Mouse (Mus musculus): Measurements from ENCODE around the gene S1pr2. TPM values are rescaled to one million over a fixed set of nuclear protein-coding genes. Genes with fewer than 3 reads are reported as not detected.

The S1pr2 gene
- total and polyA plus RNA-seq, 3 experiments, result 6.4 to 27.4 TPM; not detected in 1

GRCm38 (mm10) chr9:20972141-20972992 lies 4.2 kb downstream of the S1pr2 start:
- Histone ChIP-seq H3K79me2 (ENCODE audit: control insufficient read depth, insufficient read depth, low read length, poor library complexity) (no peaks in the 10 kb centered on the region; the same call in 1 of the 2 replicates), H3K9me3 (replicated peaks; ENCODE audit: insufficient read depth, low read length) (no peaks in the 10 kb centered on the region), H3K4me3 (ENCODE audit: control insufficient read depth in 1 of 2, insufficient read depth in 1 of 2, low read depth in 2 of 2, low read length in 2 of 2) (no peak overlapping the region), H3K4me1 (ENCODE audit: control insufficient read depth in 1 of 2, insufficient read depth in 2 of 2, low read length in 2 of 2) (peaks cover 8 to 29% of the 10 kb centered on the region in 2 experiments), H3K36me3 (ENCODE audit: control insufficient read depth in 1 of 2, insufficient read depth in 2 of 2, low read length in 2 of 2) (peaks cover 0 to 11% of the 10 kb centered on the region in 2 experiments; a peak in 2 of 4 replicates), H3K27me3 (ENCODE audit: control insufficient read depth in 1 of 2, insufficient read depth in 2 of 2, low read length in 2 of 2) (no peaks in the 10 kb centered on the region), H3K27ac (ENCODE audit: control insufficient read depth, low read depth, low read length) (no peak overlapping the region), H3K9ac (ENCODE audit: control insufficient read depth, low read depth, low read length, poor library complexity, severe bottlenecking) (no peak overlapping the region)
- TF ChIP-seq EP300 (IDR thresholded peaks at IDR 0.05; ENCODE audit: low read depth in 1 of 2, low read length in 2 of 2) (no peak), NELFE (IDR thresholded peaks at IDR 0.05; ENCODE audit: low read depth, low read length) (no peak), MYB (IDR thresholded peaks at IDR 0.05; ENCODE audit: low read depth, low read length) (no peak), NRF1 (IDR thresholded peaks at IDR 0.05; ENCODE audit: insufficient read depth, low read depth, low read length, poor library complexity, severe bottlenecking) (no peak), ZMIZ1 (IDR thresholded peaks at IDR 0.05; ENCODE audit: low read depth, low read length) (no peak), ELF1 (IDR thresholded peaks at IDR 0.05; ENCODE audit: low read depth, low read length) (no peak), RCOR1 (IDR thresholded peaks at IDR 0.05; ENCODE audit: low read depth, low read length) (no peak), GATA1 (IDR thresholded peaks at IDR 0.05; ENCODE audit: low read depth, low read length) (no peak), MYC (IDR thresholded peaks at IDR 0.05; ENCODE audit: low read depth, low read length) (no peak), ETS1 (IDR thresholded peaks at IDR 0.05; ENCODE audit: low read depth, low read length) (no peak), BHLHE40 (IDR thresholded peaks at IDR 0.05; ENCODE audit: borderline replicate concordance, low read depth, low read length) (no peak), USF2 (IDR thresholded peaks at IDR 0.05; ENCODE audit: borderline replicate concordance in 1 of 2, insufficient read depth in 1 of 2, low read depth in 1 of 2, low read length in 2 of 2) (no peak), MEF2A (IDR thresholded peaks at IDR 0.05; ENCODE audit: extremely low read depth, insufficient replicate concordance, low read depth, low read length, poor library complexity, severe bottlenecking) (no peak), MAX (IDR thresholded peaks at IDR 0.05; ENCODE audit: low read length) (no peak)
- DNase-seq (ENCODE audit: low read depth, low spot score), result no peak

GRCm38 (mm10) chr9:20971751-20972140 lies 4.8 kb downstream of the S1pr2 start:
- H3K4me1 ChIP-seq (ENCODE audit: control insufficient read depth in 1 of 2, insufficient read depth in 2 of 2, low read length in 2 of 2), result peaks cover 8 to 25% of the 10 kb centered on the region in 2 experiments
- DNase-seq (ENCODE audit: low read depth, low spot score), result no peak
- no peak for TF ChIP-seq ELF1 (IDR thresholded peaks at IDR 0.05; ENCODE audit: low read depth, low read length)
- TF ChIP-seq USF2 (IDR thresholded peaks at IDR 0.05; ENCODE audit: borderline replicate concordance in 1 of 2, insufficient read depth in 1 of 2, low read depth in 1 of 2, low read length in 2 of 2), result no peak
- no peak for TF ChIP-seq ZMIZ1 (IDR thresholded peaks at IDR 0.05; ENCODE audit: low read depth, low read length)
- no peak for TF ChIP-seq BHLHE40 (IDR thresholded peaks at IDR 0.05; ENCODE audit: borderline replicate concordance, low read depth, low read length)
- TF ChIP-seq ZC3H11A (IDR thresholded peaks at IDR 0.05; ENCODE audit: low read depth, low read length), result no peak
- no peak for TF ChIP-seq USF1 (IDR thresholded peaks at IDR 0.05; ENCODE audit: low read depth, low read length)
- TF ChIP-seq TCF12 (IDR thresholded peaks at IDR 0.05; ENCODE audit: low read depth, low read length), result no peak
- TF ChIP-seq MYB (IDR thresholded peaks at IDR 0.05; ENCODE audit: low read depth, low read length), result no peak
- TF ChIP-seq UBTF (IDR thresholded peaks at IDR 0.05; ENCODE audit: borderline replicate concordance, insufficient read depth, low read depth, low read length), result no peak
- H3K27ac ChIP-seq (ENCODE audit: control insufficient read depth, low read depth, low read length), result no peak overlapping the region
- peaks cover 0 to 11% of the 10 kb centered on the region in 2 experiments; a peak in 2 of 4 replicates for H3K36me3 ChIP-seq (ENCODE audit: control insufficient read depth in 1 of 2, insufficient read depth in 2 of 2, low read length in 2 of 2)
- H3K27me3 ChIP-seq (ENCODE audit: control insufficient read depth in 1 of 2, insufficient read depth in 2 of 2, low read length in 2 of 2), result no peaks in the 10 kb centered on the region
- H3K4me3 ChIP-seq (ENCODE audit: control insufficient read depth in 1 of 2, insufficient read depth in 1 of 2, low read depth in 2 of 2, low read length in 2 of 2), result no peak overlapping the region
- no peak overlapping the region for H3K9ac ChIP-seq (ENCODE audit: control insufficient read depth, low read depth, low read length, poor library complexity, severe bottlenecking)
- H3K9me3 ChIP-seq (replicated peaks; ENCODE audit: insufficient read depth, low read length), result no peaks in the 10 kb centered on the region
- H3K79me2 ChIP-seq (ENCODE audit: control insufficient read depth, insufficient read depth, low read length, poor library complexity), result no peaks in the 10 kb centered on the region; the same call in 1 of the 2 replicates

Data from MEL (cell line).